Mouse (Mus musculus): ENCODE results near the gene Phc2.

GRCm38 (mm10) chr4:128753571-128753970, 99.1 kb downstream of the Phc2 start:
- TF ChIP-seq MEF2A (IDR thresholded peaks at IDR 0.05; ENCODE audit: extremely low read depth, insufficient replicate concordance, low read depth, low read length, poor library complexity, severe bottlenecking) (no peak), CTCF (IDR thresholded peaks at IDR 0.05 in 2 of 3, conservative IDR thresholded peaks at IDR 0.05 in 1 of 3; ENCODE audit: control insufficient read depth in 1 of 3, insufficient read depth in 1 of 3, low read depth in 2 of 3, low read length in 3 of 3, poor library complexity in 1 of 3, severe bottlenecking in 1 of 3) (no peak), TBP (IDR thresholded peaks at IDR 0.05; ENCODE audit: low read depth, low read length) (no peak), MAX (IDR thresholded peaks at IDR 0.05; ENCODE audit: low read length) (no peak), CHD1 (IDR thresholded peaks at IDR 0.05; ENCODE audit: low read depth, low read length) (no peak), ZKSCAN1 (IDR thresholded peaks at IDR 0.05; ENCODE audit: low read depth, low read length) (no peak), POLR2A (IDR thresholded peaks at IDR 0.05; ENCODE audit: control insufficient read depth in 1 of 2, insufficient read depth in 1 of 2, low read depth in 1 of 2, low read length in 2 of 2, poor library complexity in 1 of 2) (no peak), GABPA (IDR thresholded peaks at IDR 0.05; ENCODE audit: low read depth, low read length) (no peak), HCFC1 (IDR thresholded peaks at IDR 0.05; ENCODE audit: low read depth, low read length) (no peak), JUND (IDR thresholded peaks at IDR 0.05; ENCODE audit: low read depth, low read length) (no peak)

Data from MEL (cell line).